Mouse (Mus musculus): ENCODE measurements at regions not wholly inside any gene's neighbourhood (a gene's known extent, or its start where the extent isn't known, plus 50 kb on each side); places are given as distances from the start of the nearest gene placed in this dataset.

DNA sequence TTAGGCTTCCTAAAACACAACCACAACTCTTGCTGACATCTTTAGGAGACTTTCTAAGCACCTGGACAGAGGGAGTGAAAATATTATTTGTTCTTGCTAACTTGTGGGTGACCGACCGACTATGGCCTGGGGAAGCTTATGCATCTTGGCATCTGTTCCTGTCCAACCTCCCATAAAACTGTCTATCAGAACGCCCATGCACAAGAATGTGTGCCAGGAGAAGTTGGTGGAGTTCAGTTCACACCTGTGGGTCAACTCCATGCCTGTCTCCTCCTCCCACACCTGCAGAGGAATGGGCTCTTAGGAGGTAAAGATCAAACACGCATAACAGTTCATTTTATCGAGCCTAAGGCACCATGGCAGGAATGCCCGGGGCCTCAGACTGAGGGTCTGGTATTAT, 232.7 kb upstream of the Elac2 start:
- no peak overlapping the region for H3K27ac ChIP-seq
- H3K4me2 ChIP-seq (replicated peaks) = no peak overlapping the region
- H3K27me3 ChIP-seq = no peaks in the 10 kb centered on the region

GRCm38 (mm10) chr11:64749976-64750375, 228.9 kb upstream of the Elac2 start:
- H3K27ac ChIP-seq = no peak overlapping the region
- no peak overlapping the region for H3K4me2 ChIP-seq (replicated peaks)
- 13% methylated on average over 9 of the region's 9 CpGs for WGBS
- H3K4me1 ChIP-seq = peaks cover 23% of the 10 kb centered on the region
- no peaks in the 10 kb centered on the region for H3K9me3 ChIP-seq
- no peak overlapping the region for H3K4me3 ChIP-seq
- no peak overlapping the region for H3K9ac ChIP-seq
- H3K36me3 ChIP-seq = no peaks in the 10 kb centered on the region
- H3K27me3 ChIP-seq = no peaks in the 10 kb centered on the region
- no peak for ATAC-seq (ENCODE audit: low FRiP score, low read depth)

More for the DNA sequence above, 232.7 kb upstream of the Elac2 start:
- no peak for ATAC-seq (ENCODE audit: low FRiP score, low read depth)
- Histone ChIP-seq H3K4me1 (peaks cover 17% of the 10 kb centered on the region), H3K4me3 (no peak overlapping the region), H3K36me3 (no peaks in the 10 kb centered on the region), H3K9ac (no peak overlapping the region), H3K9me3 (no peaks in the 10 kb centered on the region)
- WGBS = 27% methylated on average over 6 of the region's 6 CpGs

DNA sequence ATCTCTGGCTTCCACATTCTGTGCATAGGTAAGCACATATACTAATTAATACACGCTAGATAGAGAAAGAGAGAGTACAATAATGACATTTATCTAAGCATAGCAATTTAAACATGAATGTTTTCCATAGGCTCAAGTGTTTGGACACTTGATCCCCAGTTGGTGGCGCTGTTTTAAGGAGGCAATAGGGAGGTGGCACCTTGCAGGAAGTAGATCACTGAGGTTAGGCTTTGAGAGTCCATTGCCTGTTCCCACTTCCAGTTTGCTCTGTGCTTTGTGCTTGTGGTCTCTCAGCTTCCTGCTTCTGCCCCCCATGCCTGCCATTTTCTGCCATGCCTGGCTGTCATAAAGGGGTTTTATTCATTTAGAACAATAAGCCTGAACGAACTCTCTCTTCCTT, 226.5 kb upstream of the Elac2 start:
- Histone ChIP-seq H3K27me3 (no peaks in the 10 kb centered on the region), H3K27ac (no peak overlapping the region), H3K4me1 (peaks cover 13% of the 10 kb centered on the region), H3K9me3 (no peaks in the 10 kb centered on the region), H3K36me3 (no peaks in the 10 kb centered on the region), H3K9ac (no peak overlapping the region), H3K4me3 (no peak overlapping the region), H3K4me2 (replicated peaks) (no peak overlapping the region)
- WGBS = 69% methylated on average over 3 of the region's 3 CpGs
- ATAC-seq (ENCODE audit: low FRiP score, low read depth) = no peak

- no peak overlapping the region for H3K4me3 ChIP-seq
- H3K9me3 ChIP-seq = no peaks in the 10 kb centered on the region
- H3K27me3 ChIP-seq = no peaks in the 10 kb centered on the region
- no peak overlapping the region for H3K9ac ChIP-seq
- H3K4me1 ChIP-seq = peaks cover 13% of the 10 kb centered on the region
- H3K27ac ChIP-seq = no peak overlapping the region
- H3K4me2 ChIP-seq (replicated peaks) = no peak overlapping the region
- WGBS = 69% methylated on average over 7 of the region's 7 CpGs
- no peak for ATAC-seq (ENCODE audit: low FRiP score, low read depth)
- H3K36me3 ChIP-seq = no peaks in the 10 kb centered on the region
Measured at GRCm38 (mm10) chr11:64752816-64753215, 226.0 kb upstream of the Elac2 start.

DNA sequence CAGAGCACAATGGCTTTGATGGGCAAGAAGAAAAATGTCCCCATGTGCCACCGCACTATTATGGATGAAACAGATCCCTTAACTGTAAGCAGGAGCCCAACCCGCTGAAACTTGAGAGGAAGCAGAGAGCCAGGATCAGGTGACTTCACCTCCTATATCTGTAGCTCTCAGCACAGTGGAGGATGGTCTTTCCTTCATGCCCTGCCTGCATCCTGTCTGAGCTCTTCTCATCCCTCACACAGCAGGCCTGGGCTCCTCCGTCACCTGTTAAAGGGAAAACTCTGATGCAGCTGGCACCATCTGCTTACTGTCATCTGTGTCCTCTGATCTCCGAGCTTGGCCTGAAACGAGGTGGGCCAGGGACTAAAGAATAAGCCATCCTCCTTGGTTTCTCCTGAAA, 224.8 kb upstream of the Elac2 start:
- Histone ChIP-seq H3K27ac (no peak overlapping the region), H3K36me3 (no peaks in the 10 kb centered on the region), H3K9ac (no peak overlapping the region), H3K4me3 (no peak overlapping the region), H3K4me1 (peaks cover 13% of the 10 kb centered on the region), H3K9me3 (no peaks in the 10 kb centered on the region), H3K27me3 (no peaks in the 10 kb centered on the region), H3K4me2 (replicated peaks) (no peak overlapping the region)
- 39% methylated on average over 5 of the region's 5 CpGs for WGBS
- ATAC-seq (ENCODE audit: low FRiP score, low read depth) = no peak

DNA sequence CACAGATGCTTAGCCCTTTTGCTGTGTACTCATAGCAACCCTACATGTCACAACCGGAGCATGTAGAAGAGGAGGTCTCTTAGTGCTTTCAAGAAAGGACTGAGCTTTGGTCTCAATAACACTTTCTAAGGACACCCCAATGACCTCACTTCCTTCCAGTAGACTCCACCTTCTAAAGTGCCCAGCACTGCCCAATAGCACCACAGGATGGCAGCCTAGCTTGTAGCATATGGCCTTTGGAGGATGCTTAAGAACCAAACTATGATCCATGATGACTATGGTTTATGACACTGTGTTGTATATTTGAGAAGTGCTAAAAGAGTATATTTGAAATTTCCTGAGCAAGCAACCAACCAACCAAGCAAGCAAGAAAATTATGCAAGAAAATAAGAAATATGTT, 223.3 kb upstream of the Elac2 start:
- H3K4me2 ChIP-seq (replicated peaks) = no peak overlapping the region
- WGBS = 97% methylated on average over 1 of the region's 1 CpGs
- ATAC-seq (ENCODE audit: low FRiP score, low read depth) = no peak

GRCm38 (mm10) chr11:64760626-64761025, 218.2 kb upstream of the Elac2 start:
- Histone ChIP-seq H3K4me2 (replicated peaks) (no peak overlapping the region), H3K36me3 (no peaks in the 10 kb centered on the region), H3K27me3 (no peaks in the 10 kb centered on the region), H3K9me3 (no peaks in the 10 kb centered on the region), H3K9ac (no peak overlapping the region), H3K27ac (no peak overlapping the region), H3K4me3 (no peak overlapping the region), H3K4me1 (peaks cover 15% of the 10 kb centered on the region; the same call in 1 of the 2 replicates)
- no peak for ATAC-seq (ENCODE audit: low FRiP score, low read depth)
- WGBS = 94% methylated on average over 3 of the region's 3 CpGs

More for the DNA sequence above, 223.3 kb upstream of the Elac2 start:
- Histone ChIP-seq H3K9me3 (no peaks in the 10 kb centered on the region), H3K4me3 (no peak overlapping the region), H3K9ac (no peak overlapping the region), H3K4me1 (peaks cover 6% of the 10 kb centered on the region), H3K27ac (no peak overlapping the region), H3K36me3 (no peaks in the 10 kb centered on the region), H3K27me3 (no peaks in the 10 kb centered on the region)

- Histone ChIP-seq H3K27ac (no peak overlapping the region), H3K4me3 (no peak overlapping the region), H3K4me1 (peaks cover 15% of the 10 kb centered on the region; the same call in 1 of the 2 replicates), H3K27me3 (no peaks in the 10 kb centered on the region), H3K36me3 (no peaks in the 10 kb centered on the region), H3K4me2 (replicated peaks) (no peak overlapping the region), H3K9me3 (no peaks in the 10 kb centered on the region), H3K9ac (no peak overlapping the region)
- no peak for ATAC-seq (ENCODE audit: low FRiP score, low read depth)
- WGBS = 73% methylated on average over 3 of the region's 3 CpGs
Measured at GRCm38 (mm10) chr11:64762755-64763154, 216.1 kb upstream of the Elac2 start.

DNA sequence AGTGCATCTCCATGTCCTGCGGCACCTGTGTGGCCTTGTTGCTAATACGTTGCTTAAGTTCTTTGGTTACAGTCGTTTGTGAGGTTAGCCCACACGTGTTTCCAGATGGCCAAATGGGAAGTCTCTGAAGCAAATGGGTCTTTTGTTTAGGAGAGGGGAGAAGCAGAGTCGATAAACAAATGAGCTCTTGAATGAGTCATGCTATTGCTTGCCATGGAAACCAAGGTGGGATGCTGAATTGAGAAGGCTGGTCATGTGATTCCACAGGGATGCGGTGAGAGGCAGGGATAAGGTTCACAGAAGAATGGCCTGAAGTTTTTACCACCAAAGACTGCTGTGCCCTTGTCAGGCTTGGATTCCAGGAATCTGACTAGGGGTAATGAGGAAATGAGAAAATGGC, 214.8 kb upstream of the Elac2 start:
- Histone ChIP-seq H3K4me2 (replicated peaks) (no peak overlapping the region), H3K36me3 (no peaks in the 10 kb centered on the region), H3K4me1 (peaks cover 15% of the 10 kb centered on the region; the same call in 1 of the 2 replicates), H3K4me3 (no peak overlapping the region), H3K9me3 (no peaks in the 10 kb centered on the region), H3K9ac (no peak overlapping the region), H3K27me3 (no peaks in the 10 kb centered on the region), H3K27ac (no peak overlapping the region)
- no peak for ATAC-seq (ENCODE audit: low FRiP score, low read depth)
- WGBS = 30% methylated on average over 6 of the region's 6 CpGs

GRCm38 (mm10) chr11:64776691-64777090, 202.1 kb upstream of the Elac2 start:
- no peaks in the 10 kb centered on the region for H3K36me3 ChIP-seq
- H3K4me3 ChIP-seq = no peak overlapping the region
- H3K4me1 ChIP-seq = 0 out of 2 replicates have a peak, but pooled peaks cover 3% of the 10 kb centered on the region
- no peak overlapping the region for H3K9ac ChIP-seq
- ATAC-seq (ENCODE audit: low FRiP score, low read depth) = no peak
- H3K9me3 ChIP-seq = no peaks in the 10 kb centered on the region
- no peak overlapping the region for H3K4me2 ChIP-seq (replicated peaks)
- no peak overlapping the region for H3K27ac ChIP-seq
- H3K27me3 ChIP-seq = peaks cover 4% of the 10 kb centered on the region; the same call in 1 of the 2 replicates
- WGBS = 83% methylated on average over 5 of the region's 5 CpGs

DNA sequence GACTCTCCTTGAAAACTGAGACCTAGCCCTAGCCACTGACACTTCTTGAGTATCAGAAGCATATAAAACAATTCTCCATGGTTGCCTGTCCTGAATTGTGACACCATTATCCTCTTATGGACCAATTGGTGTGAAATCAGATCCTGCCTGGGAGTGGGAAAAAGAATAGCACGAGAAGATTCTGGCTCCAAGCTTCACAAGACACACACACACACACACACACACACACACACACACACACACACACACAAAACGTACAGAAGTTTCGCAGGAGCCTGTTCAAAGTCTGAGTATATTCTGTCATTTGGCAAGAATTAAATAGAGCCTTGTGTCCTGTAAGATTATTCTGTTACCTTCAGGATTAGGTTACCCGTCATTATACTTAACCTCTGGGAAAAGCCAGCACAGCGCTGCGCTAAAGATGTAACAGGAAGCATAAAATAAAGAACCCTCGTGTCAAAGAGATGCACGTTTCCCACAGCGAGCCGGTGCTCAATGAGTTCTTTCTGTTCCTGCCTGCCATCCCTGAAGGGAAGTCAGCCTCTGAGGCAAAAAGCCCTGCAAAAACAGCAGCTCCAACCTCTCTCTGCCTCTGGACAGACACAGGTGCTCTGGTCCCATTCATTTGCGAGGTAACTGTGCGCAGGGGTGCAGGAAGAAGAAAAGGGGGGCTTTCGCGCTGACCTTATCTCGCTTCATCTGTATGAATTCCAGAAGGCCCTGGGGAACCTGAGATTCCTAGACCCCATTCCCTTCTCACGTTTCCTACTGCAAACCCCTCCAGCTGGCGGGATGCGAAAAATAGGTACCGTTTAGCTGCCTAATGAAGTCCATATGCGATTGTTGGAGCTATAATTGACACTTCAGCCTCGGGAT, 178.4 kb upstream of the Elac2 start:
- H3K36me3 ChIP-seq = no peaks in the 10 kb centered on the region
- H3K27ac ChIP-seq = no peak overlapping the region
- peaks cover 25% of the 10 kb centered on the region for H3K4me1 ChIP-seq
- H3K4me2 ChIP-seq (replicated peaks) = peak overlapping the region; percentile 58
- no peak overlapping the region for H3K9ac ChIP-seq
- H3K27me3 ChIP-seq = peaks cover 28% of the 10 kb centered on the region
- WGBS = 7% methylated on average over 21 of the region's 21 CpGs
- H3K9me3 ChIP-seq = no peaks in the 10 kb centered on the region
- peak; percentile 53 for ATAC-seq (ENCODE audit: low FRiP score, low read depth)
- H3K4me3 ChIP-seq = peak overlapping the region; percentile 21

- H3K27ac ChIP-seq = no peak overlapping the region; the same call in 1 of the 2 replicates
- peak overlapping the region; percentile 58 for H3K4me2 ChIP-seq (replicated peaks)
Measured at GRCm38 (mm10) chr11:64801351-64801750, 177.5 kb upstream of the Elac2 start.

More at GRCm38 (mm10) chr11:64801351-64801750, 177.5 kb upstream of the Elac2 start:
- H3K27me3 ChIP-seq = peaks cover 28% of the 10 kb centered on the region
- H3K4me3 ChIP-seq = peak overlapping the region; percentile 21; the same call in 1 of the 2 replicates
- peak; percentile 72 for ATAC-seq (ENCODE audit: low FRiP score, low read depth)
- no peaks in the 10 kb centered on the region for H3K9me3 ChIP-seq
- peaks cover 25% of the 10 kb centered on the region for H3K4me1 ChIP-seq
- H3K9ac ChIP-seq = no peak overlapping the region
- 8% methylated on average over 10 of the region's 10 CpGs for WGBS
- no peaks in the 10 kb centered on the region for H3K36me3 ChIP-seq
